Mouse (Mus musculus): ENCODE results near the gene Ahnak. TPM values are rescaled to one million over a fixed set of nuclear protein-coding genes. Genes with fewer than 3 reads are reported as not detected.
"Not testable (repeated sequence)": the region's sequence is repeated elsewhere in the genome, so short reads cannot be mapped to it uniquely, and the experiment has no call there.

Gene Ahnak
- polyA plus RNA-seq, 1 experiment from 2014 or later, result 22.3 TPM

GRCm38 (mm10) chr19:9039928-9040327 is 50.8 kb downstream of the Ahnak start:
- peak; percentile 21 for DNase-seq (ENCODE audit: low spot score)

GRCm38 (mm10) chr19:9040649-9041048 is 51.6 kb downstream of the Ahnak start:
- no peak for DNase-seq (ENCODE audit: low spot score)

GRCm38 (mm10) chr19:9041074-9041473 is 52.0 kb downstream of the Ahnak start:
- peak; percentile 79 for DNase-seq (ENCODE audit: low spot score)

GRCm38 (mm10) chr19:9043123-9043522 is 54.0 kb downstream of the Ahnak start:
- DNase-seq (ENCODE audit: low spot score), result no peak

- peak; percentile 39 for DNase-seq (ENCODE audit: low spot score)
These were observed 55.2 kb downstream of the Ahnak start for GRCm38 (mm10) chr19:9044291-9044690.

- DNase-seq (ENCODE audit: low spot score), result no peak
These were observed 58.3 kb downstream of the Ahnak start for GRCm38 (mm10) chr19:9047207-9047945.

GRCm38 (mm10) chr19:9047946-9048387 is 58.9 kb downstream of the Ahnak start:
- no peak for DNase-seq (ENCODE audit: low spot score)

- DNase-seq (ENCODE audit: low spot score), result no peak
These were observed 60.0 kb downstream of the Ahnak start for GRCm38 (mm10) chr19:9048981-9049687.

- DNase-seq (ENCODE audit: low spot score), result no peak
These were observed 61.5 kb downstream of the Ahnak start for GRCm38 (mm10) chr19:9050294-9051229.

- DNase-seq (ENCODE audit: low spot score), result not testable (repeated sequence)
These were observed 62.9 kb downstream of the Ahnak start for GRCm38 (mm10) chr19:9051985-9052384.

- peak; percentile 26 for DNase-seq (ENCODE audit: low spot score)
These were observed 63.8 kb downstream of the Ahnak start for GRCm38 (mm10) chr19:9052803-9053431.

- peak; percentile 83 for DNase-seq (ENCODE audit: low spot score)
These were observed 66.1 kb downstream of the Ahnak start for GRCm38 (mm10) chr19:9055153-9055552.

GRCm38 (mm10) chr19:9055703-9056355 is 66.7 kb downstream of the Ahnak start:
- peak; percentile 66 for DNase-seq (ENCODE audit: low spot score)

GRCm38 (mm10) chr19:9057679-9058078 is 68.6 kb downstream of the Ahnak start:
- DNase-seq (ENCODE audit: low spot score), result no peak

GRCm38 (mm10) chr19:9058331-9058884 is 69.3 kb downstream of the Ahnak start:
- no peak for DNase-seq (ENCODE audit: low spot score)

GRCm38 (mm10) chr19:9058944-9059343 is 69.9 kb downstream of the Ahnak start:
- DNase-seq (ENCODE audit: low spot score), result no peak

- DNase-seq (ENCODE audit: low spot score), result no peak
These were observed 70.3 kb downstream of the Ahnak start for GRCm38 (mm10) chr19:9059391-9059790.

GRCm38 (mm10) chr19:9060103-9060502 is 71.0 kb downstream of the Ahnak start:
- DNase-seq (ENCODE audit: low spot score), result no peak

GRCm38 (mm10) chr19:9061221-9061893 is 72.3 kb downstream of the Ahnak start:
- no peak for DNase-seq (ENCODE audit: low spot score)

GRCm38 (mm10) chr19:9062822-9063221 is 73.7 kb downstream of the Ahnak start:
- DNase-seq (ENCODE audit: low spot score), result no peak

All from thymus, postnatal 0 days (tissue).